20 mouse cellular contexts compared by ENCODE assay signal in genomic region chr9:40400854-40401253, GRCm38 (mm10).
DNase-seq lines count a peak whose midpoint lies in the region; ATAC-seq and TF ChIP-seq lines count a peak whose summit lies in the region.
"Had no signal": no experiment of that assay in that cellular context is flagged by ENCODE, and none has a peak within 500 bp of the region (broad histone marks: within the 10 kb centered on the region; RNA-seq: fewer than 3 reads in every experiment).

No protein-coding gene starts in this region.

- no peaks in the 10 kb centered on the region for H3K9me3 ChIP-seq in intestine, postnatal 0 days (ENCODE audit: control insufficient read depth)
- no peaks in the 10 kb centered on the region for H3K9me3 ChIP-seq in intestine, embryonic 15.5 days
- H3K9me3 ChIP-seq: embryonic facial prominence, embryonic 12.5 days; forebrain, embryonic 15.5 days; heart, embryonic 10.5 days; heart, embryonic 15.5 days; hindbrain, embryonic 13.5 days had no signal

- H3K27me3 ChIP-seq in intestine, postnatal 0 days (replicated peaks; ENCODE audit: control insufficient read depth, insufficient read depth, low read length): no peaks in the 10 kb centered on the region
- H3K27me3 ChIP-seq in intestine, embryonic 15.5 days (replicated peaks): no peaks in the 10 kb centered on the region
- H3K27me3 ChIP-seq: CH12.LX; embryonic facial prominence, embryonic 12.5 days; forebrain, embryonic 15.5 days; heart, embryonic 15.5 days; hindbrain, embryonic 13.5 days; Patski had no signal

- peak overlapping the region; percentile 62 for H3K27ac ChIP-seq in intestine, postnatal 0 days (ENCODE audit: low read depth, low read length)
- no peak overlapping the region for H3K27ac ChIP-seq in intestine, embryonic 15.5 days
- H3K27ac ChIP-seq: embryonic facial prominence, embryonic 12.5 days; forebrain, embryonic 15.5 days; heart, embryonic 10.5 days; heart, embryonic 15.5 days; hindbrain, embryonic 13.5 days had no signal

- 67% methylated on average over 9 of the region's 9 CpGs for WGBS in intestine, postnatal 0 days
- WGBS in intestine, embryonic 15.5 days: 77% methylated on average over 9 of the region's 9 CpGs

- TF ChIP-seq CTCF in intestine, postnatal 0 days (IDR thresholded peaks at IDR 0.05; ENCODE audit: low read depth): no peak

- H3K4me2 ChIP-seq in intestine, postnatal 0 days (replicated peaks; ENCODE audit: low read depth): no peak overlapping the region
- no peak overlapping the region for H3K4me2 ChIP-seq in intestine, embryonic 15.5 days (replicated peaks)
- H3K4me2 ChIP-seq: embryonic facial prominence, embryonic 12.5 days; forebrain, embryonic 15.5 days; heart, embryonic 15.5 days; hindbrain, embryonic 13.5 days had no signal

- no peak overlapping the region for H3K9ac ChIP-seq in intestine, postnatal 0 days (ENCODE audit: low read depth, low read length)
- no peak overlapping the region for H3K9ac ChIP-seq in intestine, embryonic 15.5 days
- H3K9ac ChIP-seq: embryonic facial prominence, embryonic 12.5 days; forebrain, embryonic 15.5 days; heart, embryonic 15.5 days; hindbrain, embryonic 13.5 days had no signal

- peaks cover 3% of the 10 kb centered on the region; the same call in 1 of the 2 replicates for H3K36me3 ChIP-seq in intestine, postnatal 0 days (ENCODE audit: control insufficient read depth, insufficient read depth)
- no peaks in the 10 kb centered on the region for H3K36me3 ChIP-seq in intestine, embryonic 15.5 days
- H3K36me3 ChIP-seq: embryonic facial prominence, embryonic 12.5 days; forebrain, embryonic 15.5 days; heart, embryonic 10.5 days; heart, embryonic 15.5 days; hindbrain, embryonic 13.5 days had no signal

- peak; percentile 61 for DNase-seq in kidney, adult 9 months
- DNase-seq in kidney, postnatal 14 days: no peak
- peak; percentile 75 for DNase-seq in yolk sac, embryonic 10.5 days (ENCODE audit: low spot score)
- DNase-seq: adrenal gland, postnatal 14 days; cerebellum, adult 11-12 months; cerebellum, postnatal 25 days; gastrocnemius, postnatal 36 days; heart, adult 18-20 months; heart, postnatal 14 days had no signal

- no peak for ATAC-seq in intestine, postnatal 0 days
- ATAC-seq in intestine, embryonic 15.5 days: no peak
- ATAC-seq in granulocyte monocyte progenitor cell, adult 5-6 weeks (replicated peaks; ENCODE audit: poor library complexity, severe bottlenecking): 0 out of 2 replicates have a peak, but pooled peaks have one; percentile 19
- ATAC-seq: activated CD4-positive, CD25-positive, alpha-beta regulatory T cell, adult 4 months; forebrain, embryonic 15.5 days; Patski had no signal

- H3K4me1 ChIP-seq in intestine, postnatal 0 days (replicated peaks; ENCODE audit: control insufficient read depth, insufficient read depth, low read length): no peaks in the 10 kb centered on the region
- H3K4me1 ChIP-seq in intestine, embryonic 15.5 days (replicated peaks): no peaks in the 10 kb centered on the region; the same call in 1 of the 2 replicates
- H3K4me1 ChIP-seq: embryonic facial prominence, embryonic 12.5 days had no signal

- H3K4me3 ChIP-seq in intestine, postnatal 0 days (ENCODE audit: low read depth, low read length): no peak overlapping the region
- no peak overlapping the region for H3K4me3 ChIP-seq in intestine, embryonic 15.5 days (replicated peaks)
- H3K4me3 ChIP-seq: embryonic facial prominence, embryonic 12.5 days; forebrain, embryonic 15.5 days; heart, embryonic 10.5 days; heart, embryonic 15.5 days; hindbrain, embryonic 13.5 days had no signal
